Mouse (Mus musculus) CH12.LX (cell line): Measurements from ENCODE around the gene BC030499.

Source experiments
- CTCF ChIP-seq, 2 experiments: IDR thresholded peaks in 1 of 2; conservative IDR thresholded peaks in 1 of 2; 2 replicates each; pipeline ENCODE4 v1.5.1; 2011 to 2012; ENCODE audit warnings: low read depth in 2 of 2, low read length in 2 of 2, improper control_type of control experiment in 1 of 2, inconsistent platforms in 1 of 2, mild to moderate bottlenecking in 1 of 2, moderate library complexity in 1 of 2
- GABPA ChIP-seq: IDR thresholded peaks from 2 replicates; pipeline ENCODE4 v1.6.1; 2012; ENCODE audit warnings: low read depth, low read length, improper control_type of control experiment, inconsistent platforms; ENCODE audit not compliant: insufficient replicate concordance
- MAFK ChIP-seq: IDR thresholded peaks from 2 replicates; pipeline ENCODE4 v1.6.1; 2011; ENCODE audit warnings: low read length, improper control_type of control experiment; ENCODE audit not compliant: insufficient replicate concordance
- UBTF ChIP-seq: IDR thresholded peaks from 2 replicates; pipeline ENCODE4 v1.6.1; 2012; ENCODE audit warnings: low read depth, mild to moderate bottlenecking, inconsistent platforms, low read length, improper control_type of control experiment, moderate library complexity
- ZC3H11A ChIP-seq: IDR thresholded peaks from 2 replicates; pipeline ENCODE4 v1.6.1; 2012; ENCODE audit warnings: low read depth, mild to moderate bottlenecking, inconsistent platforms, low read length, improper control_type of control experiment

GRCm38 (mm10) chr11:78328512-78329056 lies 37.9 kb downstream of the BC030499 start:
- TF ChIP-seq UBTF: peak; percentile 79
- TF ChIP-seq MAFK: no peak
- no peak for TF ChIP-seq CTCF (conservative IDR thresholded peaks at IDR 0.05 in 1 of 2, IDR thresholded peaks at IDR 0.05 in 1 of 2; ENCODE audit: low read depth in 2 of 2, low read length in 2 of 2)
- TF ChIP-seq ZC3H11A: no peak
- TF ChIP-seq GABPA: no peak
